Comparison of ENCODE assay signal across 17 mouse cellular contexts in genomic region chr3:79436186-79436585, GRCm38 (mm10).
DNase-seq lines count a peak whose midpoint lies in the region; ATAC-seq and TF ChIP-seq lines count a peak whose summit lies in the region.
"Had no signal": no experiment of that assay in that cellular context is flagged by ENCODE, and none has a peak within 500 bp of the region (broad histone marks: within the 10 kb centered on the region; RNA-seq: fewer than 3 reads in every experiment).

No protein-coding gene starts in this region.

- H3K27ac ChIP-seq in hindbrain, postnatal 0 days, result no peak overlapping the region
- no peak overlapping the region for H3K27ac ChIP-seq in hindbrain, embryonic 11.5 days (ENCODE audit: low read depth, low read length)
- H3K27ac ChIP-seq in left cerebral cortex, adult 2 months, result peak overlapping the region; percentile 78
- H3K27ac ChIP-seq: embryonic facial prominence, embryonic 13.5 days; forebrain, embryonic 12.5 days; neural tube, embryonic 13.5 days had no signal

- H3K27me3 ChIP-seq in hindbrain, postnatal 0 days (ENCODE audit: insufficient read depth, low read length), result no peaks in the 10 kb centered on the region
- no peaks in the 10 kb centered on the region for H3K27me3 ChIP-seq in hindbrain, embryonic 11.5 days (ENCODE audit: control insufficient read depth, insufficient read depth, low read length)
- H3K27me3 ChIP-seq: embryonic facial prominence, embryonic 13.5 days; forebrain, embryonic 12.5 days; neural tube, embryonic 13.5 days had no signal

- no peak overlapping the region for H3K4me2 ChIP-seq in hindbrain, postnatal 0 days (ENCODE audit: low read depth, low read length)
- H3K4me2 ChIP-seq in hindbrain, embryonic 11.5 days (replicated peaks; ENCODE audit: low read depth, low read length), result no peak overlapping the region
- H3K4me2 ChIP-seq: embryonic facial prominence, embryonic 13.5 days; forebrain, embryonic 12.5 days; neural tube, embryonic 13.5 days had no signal

- DNase-seq in hindbrain, postnatal 0 days (ENCODE audit: low spot score), result no peak
- no peak for DNase-seq in hindbrain, embryonic 11.5 days (ENCODE audit: low spot score)
- DNase-seq in layer of hippocampus, adult 11-12 months (ENCODE audit: low spot score), result peak; percentile 81
- DNase-seq in left cerebral cortex, adult 2 months (ENCODE audit: extremely low spot score in 1 of 2, low spot score in 2 of 2), result peak; percentile 60 to 73
- DNase-seq in right cerebral cortex, postnatal 25 days, result peak; percentile 83
- no peak for DNase-seq in embryo, embryonic 10.5 days (ENCODE audit: low spot score)
- DNase-seq in B cell, adult 2 months, result no peak
- no peak for DNase-seq in natural killer cell, adult 2 months (ENCODE audit: low spot score in 2 of 2)
- DNase-seq: adrenal gland, adult 8-10 months; cerebellum, postnatal 25 days; heart, postnatal 14 days; kidney, postnatal 25 days; liver had no signal

- ATAC-seq in hindbrain, postnatal 0 days, result peak; percentile 27; the same call in 1 of the 2 replicates
- no peak for ATAC-seq in hindbrain, embryonic 11.5 days (ENCODE audit: low FRiP score)
- ATAC-seq: inflammation-experienced regulatory T-cells, adult 6 months had no signal

- no peak overlapping the region for H3K9ac ChIP-seq in hindbrain, postnatal 0 days (replicated peaks; ENCODE audit: low read length)
- H3K9ac ChIP-seq in hindbrain, embryonic 11.5 days (ENCODE audit: low read depth, low read length), result no peak overlapping the region
- H3K9ac ChIP-seq: embryonic facial prominence, embryonic 13.5 days; forebrain, embryonic 12.5 days; neural tube, embryonic 13.5 days had no signal

- intact Hi-C loops in left cerebral cortex, adult 2 months (cut with DNase I), result loop anchor here (1.0 to 5.0 kb wide), 5 partner anchors 39 to 419 kb away; no protein-coding TSS in a partner anchor

- H3K4me3 ChIP-seq in hindbrain, postnatal 0 days (ENCODE audit: low read length), result no peak overlapping the region
- H3K4me3 ChIP-seq in hindbrain, embryonic 11.5 days (ENCODE audit: low read depth, low read length), result no peak overlapping the region
- H3K4me3 ChIP-seq in left cerebral cortex, adult 2 months, result no peak overlapping the region
- H3K4me3 ChIP-seq: embryonic facial prominence, embryonic 13.5 days; forebrain, embryonic 12.5 days; neural tube, embryonic 13.5 days had no signal

- no peaks in the 10 kb centered on the region for H3K4me1 ChIP-seq in hindbrain, postnatal 0 days (ENCODE audit: insufficient read depth, low read length)
- no peaks in the 10 kb centered on the region for H3K4me1 ChIP-seq in hindbrain, embryonic 11.5 days (replicated peaks; ENCODE audit: control insufficient read depth, insufficient read depth, low read length)
- H3K4me1 ChIP-seq: embryonic facial prominence, embryonic 13.5 days; forebrain, embryonic 12.5 days had no signal

- H3K9me3 ChIP-seq in hindbrain, postnatal 0 days (ENCODE audit: low read length), result no peaks in the 10 kb centered on the region
- no peaks in the 10 kb centered on the region for H3K9me3 ChIP-seq in hindbrain, embryonic 11.5 days (ENCODE audit: control insufficient read depth, low read length)
- H3K9me3 ChIP-seq: embryonic facial prominence, embryonic 13.5 days; forebrain, embryonic 12.5 days; neural tube, embryonic 13.5 days had no signal

- no peak for TF ChIP-seq CTCF in hindbrain, postnatal 0 days (IDR thresholded peaks at IDR 0.05; ENCODE audit: low read depth)
- no peak; the same call in 1 of the 2 replicates for TF ChIP-seq CTCF in left cerebral cortex, adult 2 months (IDR thresholded peaks at IDR 0.05)

- 70% methylated on average over 7 of the region's 7 CpGs for WGBS in hindbrain, postnatal 0 days
- WGBS in hindbrain, embryonic 11.5 days, result 88% methylated on average over 7 of the region's 7 CpGs

- H3K36me3 ChIP-seq in hindbrain, postnatal 0 days (ENCODE audit: insufficient read depth, low read length), result no peaks in the 10 kb centered on the region
- no peaks in the 10 kb centered on the region for H3K36me3 ChIP-seq in hindbrain, embryonic 11.5 days (ENCODE audit: control insufficient read depth, insufficient read depth, low read length)
- H3K36me3 ChIP-seq: embryonic facial prominence, embryonic 13.5 days; forebrain, embryonic 12.5 days; neural tube, embryonic 13.5 days had no signal

Comparison
In these comparisons a context has a peak if more than half of its experiments do, and no peak if none do; other contexts are left out.
1. DNase-seq: peak in layer of hippocampus, adult 11-12 months (single experiment), left cerebral cortex, adult 2 months (2 of 2) and right cerebral cortex, postnatal 25 days (single experiment); none in hindbrain, postnatal 0 days (single experiment), hindbrain, embryonic 11.5 days (single experiment), embryo, embryonic 10.5 days (single experiment), B cell, adult 2 months (0 of 2) and natural killer cell, adult 2 months (0 of 2).